Mouse (Mus musculus) CH12.LX (cell line): ENCODE data around the gene Prr5l. TPM values are rescaled to one million over a fixed set of nuclear protein-coding genes. Genes with fewer than 3 reads are reported as not detected.

ENCODE experiments used
- DNase-seq: peaks from one replicate; pipeline ENCODE4 v3.0.0-alpha.2; 2013; ENCODE audit errors: extremely low read depth
- H3K27ac ChIP-seq: 2 replicates; pipeline ENCODE4 v1.5.1; 2012; ENCODE audit warnings: low read depth, mild to moderate bottlenecking, control low read depth, moderate library complexity; ENCODE audit not compliant: insufficient read depth
- H3K27me3 ChIP-seq: replicated peaks from 2 replicates; pipeline ENCODE3; 2012; ENCODE audit warnings: inconsistent platforms
- H3K36me3 ChIP-seq, 2 experiments: replicated peaks in 1 of 2; 2 replicates each; pipeline versions ENCODE3 to v1.6.1; 2012; ENCODE audit warnings: inconsistent platforms in 1 of 2, low read length in 1 of 2, mild to moderate bottlenecking in 1 of 2, mixed read lengths in 1 of 2, moderate library complexity in 1 of 2; ENCODE audit not compliant: control insufficient read depth in 1 of 2, insufficient read depth in 1 of 2
- H3K4me1 ChIP-seq, 2 experiments: 2 replicates each; pipeline ENCODE4 v1.6.1; 2012; ENCODE audit warnings: inconsistent platforms in 1 of 2, moderate library complexity in 1 of 2; ENCODE audit not compliant: insufficient read depth in 2 of 2, control insufficient read depth in 1 of 2
- H3K4me2 ChIP-seq: 2 replicates; pipeline ENCODE4 v1.6.1; 2012; ENCODE audit warnings: low read depth, mild to moderate bottlenecking, control low read depth; ENCODE audit not compliant: poor library complexity, insufficient read depth, severe bottlenecking
- H3K4me3 ChIP-seq, 3 experiments: fragments of 150-350 bp in 1 of 3; sonication (generic) in 1 of 3; replicated peaks in 1 of 3; 2 replicates each; pipeline versions ENCODE3 to v1.5.1; 2011 to 2012; ENCODE audit warnings: low read depth in 2 of 3, low read length in 2 of 3, mild to moderate bottlenecking in 2 of 3, moderate library complexity in 2 of 3, control low read depth in 1 of 3, improper control_type of control experiment in 1 of 3, inconsistent platforms in 1 of 3, mixed read lengths in 1 of 3; ENCODE audit not compliant: poor library complexity in 1 of 3
- H3K79me2 ChIP-seq: replicated peaks from 2 replicates; pipeline ENCODE4 v1.6.1; 2012; ENCODE audit warnings: mild to moderate bottlenecking, moderate library complexity; ENCODE audit not compliant: control insufficient read depth, poor library complexity, insufficient read depth, severe bottlenecking; ENCODE audit errors: extremely low read depth
- H3K9ac ChIP-seq: 2 replicates; pipeline ENCODE4 v1.6.1; 2012; ENCODE audit warnings: low read depth, mild to moderate bottlenecking, control low read depth, moderate library complexity; ENCODE audit not compliant: insufficient read depth
- H3K9me3 ChIP-seq: replicated peaks from 2 replicates; pipeline ENCODE3; 2012; ENCODE audit warnings: low read length, inconsistent platforms, mixed read lengths
- BHLHE40 ChIP-seq: IDR thresholded peaks from 2 replicates; pipeline ENCODE4 v1.6.1; 2011; ENCODE audit warnings: mild to moderate bottlenecking, low read depth, low read length, improper control_type of control experiment
- CHD1 ChIP-seq: IDR thresholded peaks from 2 replicates; pipeline ENCODE4 v1.6.1; 2012; ENCODE audit warnings: low read depth, low read length, improper control_type of control experiment, inconsistent platforms
- CHD2 ChIP-seq: IDR thresholded peaks from 2 replicates; pipeline ENCODE4 v1.6.1; 2011; ENCODE audit warnings: low read length, improper control_type of control experiment
- CTCF ChIP-seq, 2 experiments: IDR thresholded peaks in 1 of 2; conservative IDR thresholded peaks in 1 of 2; 2 replicates each; pipeline ENCODE4 v1.5.1; 2011 to 2012; ENCODE audit warnings: low read depth in 2 of 2, low read length in 2 of 2, improper control_type of control experiment in 1 of 2, inconsistent platforms in 1 of 2, mild to moderate bottlenecking in 1 of 2, moderate library complexity in 1 of 2
- E2F4 ChIP-seq: IDR thresholded peaks from 2 replicates; pipeline ENCODE4 v1.6.1; 2011; ENCODE audit warnings: low read depth, low read length, improper control_type of control experiment; ENCODE audit not compliant: insufficient replicate concordance
- ELF1 ChIP-seq: IDR thresholded peaks from 2 replicates; pipeline ENCODE4 v1.6.1; 2014; ENCODE audit warnings: low read depth, mild to moderate bottlenecking, inconsistent platforms, low read length, improper control_type of control experiment
- EP300 ChIP-seq: IDR thresholded peaks from 2 replicates; pipeline ENCODE4 v1.6.1; 2011; ENCODE audit warnings: low read length, improper control_type of control experiment
- ETS1 ChIP-seq: conservative IDR thresholded peaks from 2 replicates; pipeline ENCODE4 v1.6.1; 2012; ENCODE audit warnings: low read depth, mild to moderate bottlenecking, inconsistent platforms, low read length, improper control_type of control experiment, moderate library complexity
- GABPA ChIP-seq: IDR thresholded peaks from 2 replicates; pipeline ENCODE4 v1.6.1; 2012; ENCODE audit warnings: low read depth, low read length, improper control_type of control experiment, inconsistent platforms; ENCODE audit not compliant: insufficient replicate concordance
- HCFC1 ChIP-seq: IDR thresholded peaks from 2 replicates; pipeline ENCODE4 v1.6.1; 2012; ENCODE audit warnings: low read depth, mild to moderate bottlenecking, inconsistent platforms, low read length, improper control_type of control experiment
- IRF4 ChIP-seq: IDR thresholded peaks from 2 replicates; pipeline ENCODE4 v1.6.1; 2014; ENCODE audit warnings: low read depth, mild to moderate bottlenecking, inconsistent platforms, low read length, improper control_type of control experiment
- JUN ChIP-seq: IDR thresholded peaks from 2 replicates; pipeline ENCODE4 v1.6.1; 2011; ENCODE audit warnings: low read depth, mild to moderate bottlenecking, low read length, improper control_type of control experiment, moderate library complexity; ENCODE audit not compliant: insufficient read depth
- JUND ChIP-seq: conservative IDR thresholded peaks from 2 replicates; pipeline ENCODE4 v1.6.1; 2011; ENCODE audit warnings: low read depth, low read length, improper control_type of control experiment
- KAT2A ChIP-seq: IDR thresholded peaks from 2 replicates; pipeline ENCODE4 v1.6.1; 2012; ENCODE audit warnings: low read length, improper control_type of control experiment, inconsistent platforms; ENCODE audit not compliant: insufficient replicate concordance
- MAFK ChIP-seq: IDR thresholded peaks from 2 replicates; pipeline ENCODE4 v1.6.1; 2011; ENCODE audit warnings: low read length, improper control_type of control experiment; ENCODE audit not compliant: insufficient replicate concordance
- MAX ChIP-seq: IDR thresholded peaks from 2 replicates; pipeline ENCODE4 v1.6.1; 2011; ENCODE audit warnings: low read length, improper control_type of control experiment
- MAZ ChIP-seq: IDR thresholded peaks from 2 replicates; pipeline ENCODE4 v1.6.1; 2012; ENCODE audit warnings: low read depth, mild to moderate bottlenecking, inconsistent platforms, low read length, improper control_type of control experiment, moderate library complexity
- MEF2A ChIP-seq: IDR thresholded peaks from 2 replicates; pipeline ENCODE4 v1.6.1; 2014; ENCODE audit warnings: low read depth, mild to moderate bottlenecking, inconsistent platforms, low read length, improper control_type of control experiment, borderline replicate concordance
- MXI1 ChIP-seq: IDR thresholded peaks from 2 replicates; pipeline ENCODE4 v1.6.1; 2011; ENCODE audit warnings: mild to moderate bottlenecking, low read depth, low read length, improper control_type of control experiment
- MYC ChIP-seq: IDR thresholded peaks from 2 replicates; pipeline ENCODE4 v1.6.1; 2011; ENCODE audit warnings: low read depth, mild to moderate bottlenecking, improper control_type of control experiment, low read length
- NELFE ChIP-seq: IDR thresholded peaks from 2 replicates; pipeline ENCODE4 v1.6.1; 2011; ENCODE audit warnings: low read depth, low read length, improper control_type of control experiment
- NRF1 ChIP-seq: IDR thresholded peaks from 2 replicates; pipeline ENCODE4 v1.6.1; 2014; ENCODE audit warnings: low read depth, mild to moderate bottlenecking, inconsistent platforms, low read length, improper control_type of control experiment, moderate library complexity
- PAX5 ChIP-seq: IDR thresholded peaks from 2 replicates; pipeline ENCODE4 v1.6.1; 2012; ENCODE audit warnings: low read length, inconsistent platforms, mixed read lengths
- POLR2A ChIP-seq: IDR thresholded peaks from 2 replicates; pipeline ENCODE4 v1.6.1; 2011; ENCODE audit warnings: low read depth, mild to moderate bottlenecking, improper control_type of control experiment, low read length
- POLR2AphosphoS2 ChIP-seq: IDR thresholded peaks from 2 replicates; pipeline ENCODE4 v1.6.1; 2011; ENCODE audit warnings: low read depth, low read length, improper control_type of control experiment
- RAD21 ChIP-seq: IDR thresholded peaks from 2 replicates; pipeline ENCODE4 v1.6.1; 2011; ENCODE audit warnings: low read depth, mild to moderate bottlenecking, low read length, improper control_type of control experiment, moderate library complexity
- RCOR1 ChIP-seq: conservative IDR thresholded peaks from 2 replicates; pipeline ENCODE4 v1.6.1; 2012; ENCODE audit warnings: low read depth, mild to moderate bottlenecking, inconsistent platforms, low read length, improper control_type of control experiment
- SIN3A ChIP-seq: IDR thresholded peaks from 2 replicates; pipeline ENCODE4 v1.6.1; 2012; ENCODE audit warnings: low read length, improper control_type of control experiment, inconsistent platforms
- SMC3 ChIP-seq: IDR thresholded peaks from 2 replicates; pipeline ENCODE4 v1.6.1; 2011; ENCODE audit warnings: low read depth, low read length, improper control_type of control experiment
- TBP ChIP-seq: conservative IDR thresholded peaks from 2 replicates; pipeline ENCODE4 v1.6.1; 2011; ENCODE audit warnings: low read depth, low read length, improper control_type of control experiment
- TCF12 ChIP-seq: IDR thresholded peaks from 2 replicates; pipeline ENCODE4 v1.6.1; 2014; ENCODE audit warnings: low read depth, mild to moderate bottlenecking, inconsistent platforms, low read length, improper control_type of control experiment
- UBTF ChIP-seq: IDR thresholded peaks from 2 replicates; pipeline ENCODE4 v1.6.1; 2012; ENCODE audit warnings: low read depth, mild to moderate bottlenecking, inconsistent platforms, low read length, improper control_type of control experiment, moderate library complexity
- USF1 ChIP-seq: IDR thresholded peaks from 2 replicates; pipeline ENCODE4 v1.6.1; 2014; ENCODE audit warnings: low read depth, mild to moderate bottlenecking, inconsistent platforms, low read length, improper control_type of control experiment
- USF2 ChIP-seq: conservative IDR thresholded peaks from 2 replicates; pipeline ENCODE4 v1.6.1; 2011; ENCODE audit warnings: low read depth, low read length, improper control_type of control experiment
- ZC3H11A ChIP-seq: IDR thresholded peaks from 2 replicates; pipeline ENCODE4 v1.6.1; 2012; ENCODE audit warnings: low read depth, mild to moderate bottlenecking, inconsistent platforms, low read length, improper control_type of control experiment
- ZKSCAN1 ChIP-seq: IDR thresholded peaks from 2 replicates; pipeline ENCODE4 v1.6.1; 2012; ENCODE audit warnings: low read depth, inconsistent platforms, low read length, improper control_type of control experiment, borderline replicate concordance
- ZMIZ1 ChIP-seq: IDR thresholded peaks from 2 replicates; pipeline ENCODE4 v1.6.1; 2012; ENCODE audit warnings: low read depth, mild to moderate bottlenecking, inconsistent platforms, low read length, improper control_type of control experiment
- ZNF384 ChIP-seq: IDR thresholded peaks from 2 replicates; pipeline ENCODE4 v1.6.1; 2012; ENCODE audit warnings: low read depth, low read length, improper control_type of control experiment, inconsistent platforms
- dilution Hi-C: fragments of 300-500 bp; cut with MboI; formaldehyde crosslinking; loops from 2 replicates; pipeline ENCODE4 v1.14.3; 2020; ENCODE audit warnings: low sequenced_read_pairs; ENCODE audit not compliant: extremely low pct_unique_long_range_greater_than_20kb, extremely low pct_ligation_motif_present
- in situ Hi-C: fragments of 300-500 bp; cut with MboI; formaldehyde crosslinking; loops from 3 replicates; pipeline ENCODE4 v1.14.3; 2019; ENCODE audit warnings: low sequenced_read_pairs, low pct_ligation_motif_present, low pct_unique_long_range_greater_than_20kb, mixed read lengths
- polyA plus RNA-seq: library from polyadenylated mRNA; unstranded; fragments of >175 nt; gene quantifications from 2 replicates; pipeline ENCODE4 v1.2.1, GENCODE M21; 2012; ENCODE audit warnings: low read depth; ENCODE audit not compliant: insufficient read length
- total RNA-seq, 2 experiments: library from RNA; depleted of rRNA; stranded (reverse); fragments of 300-350 nt in 1 of 2; fragments of >200 nt in 1 of 2; gene quantifications; 2 replicates each; pipeline ENCODE4 v1.2.3; 2012 to 2014

Gene Prr5l
- total and polyA plus RNA-seq, 3 experiments: 0.21 to 0.93 TPM; not detected in 1

- no peaks in the 10 kb centered on the region for H3K9me3 ChIP-seq
- DNase-seq: peak; percentile 59
- H3K36me3 ChIP-seq: no peaks in the 10 kb centered on the region
- no peaks in the 10 kb centered on the region for H3K79me2 ChIP-seq
- no peak; the same call in 1 of the 2 replicates for TF ChIP-seq RCOR1
- TF ChIP-seq TCF12: 0 out of 2 replicates have a peak, but pooled peaks have one; percentile 10
- TF ChIP-seq UBTF: no peak
- TF ChIP-seq SMC3: peak; percentile 59
- TF ChIP-seq CHD1: no peak
- no peak for TF ChIP-seq ZNF384
- TF ChIP-seq MAFK: 0 out of 2 replicates have a peak, but pooled peaks have one; percentile 11
- no peak for TF ChIP-seq USF2
- TF ChIP-seq MEF2A: no peak
- no peak for TF ChIP-seq GABPA
- no peak for TF ChIP-seq PAX5
- peak; percentile 72 for TF ChIP-seq NRF1
- TF ChIP-seq CHD2: no peak
- TF ChIP-seq USF1: no peak
- TF ChIP-seq JUN: no peak
- no peak for TF ChIP-seq ZMIZ1
- no peak for TF ChIP-seq NELFE
- TF ChIP-seq JUND: no peak
- TF ChIP-seq ELF1: no peak
- TF ChIP-seq MXI1: peak; percentile 47
- TF ChIP-seq RAD21: peak; percentile 36
- no peak for TF ChIP-seq HCFC1
- no peak for TF ChIP-seq ZKSCAN1
- TF ChIP-seq BHLHE40: peak; percentile 42; the same call in 1 of the 2 replicates
- TF ChIP-seq KAT2A: no peak
- TF ChIP-seq IRF4: 0 out of 2 replicates have a peak, but pooled peaks have one; percentile 29
- peak; percentile 63; the same call in 1 of the 2 replicates for TF ChIP-seq E2F4
- peak; percentile 25 to 74; a peak in 3 of 4 replicates for TF ChIP-seq CTCF (conservative IDR thresholded peaks at IDR 0.05 in 1 of 2, IDR thresholded peaks at IDR 0.05 in 1 of 2; ENCODE audit: low read depth in 2 of 2, low read length in 2 of 2)
- no peak for TF ChIP-seq ZC3H11A
- no peak for TF ChIP-seq EP300
- no peak for TF ChIP-seq ETS1
- TF ChIP-seq MYC: peak; percentile 59; the same call in 1 of the 2 replicates
- no peak for TF ChIP-seq MAZ
- peak; percentile 27; the same call in 1 of the 2 replicates for TF ChIP-seq SIN3A
- no peak for TF ChIP-seq TBP
- TF ChIP-seq POLR2AphosphoS2: no peak
- TF ChIP-seq MAX: peak; percentile 78
- TF ChIP-seq POLR2A: no peak
- peak overlapping the region in 2 of 3 experiments; percentile 36 to 47 for H3K4me3 ChIP-seq
- in situ Hi-C loops: no loop called here
- H3K4me1 ChIP-seq: peaks cover 4 to 23% of the 10 kb centered on the region in 2 experiments; a peak in 3 of 4 replicates
- peak overlapping the region; percentile 78 for H3K4me2 ChIP-seq
- dilution Hi-C loops: no loop called here
- H3K27me3 ChIP-seq: peaks cover 48% of the 10 kb centered on the region
- H3K9ac ChIP-seq: peak overlapping the region; percentile 18; the same call in 1 of the 2 replicates
- H3K27ac ChIP-seq: no peak overlapping the region
Measured at GRCm38 (mm10) chr2:101796287-101797115, 86.3 kb downstream of the Prr5l start.
